Mouse (Mus musculus): Measurements from ENCODE around the gene Ston2.

GRCm38 (mm10) chr12:91607678-91608077 is 180.5 kb downstream of the Ston2 start:
- TF ChIP-seq GATA1 (IDR thresholded peaks at IDR 0.05; ENCODE audit: low read length) (no peak), TAL1 (IDR thresholded peaks at IDR 0.05; ENCODE audit: low read length) (no peak)
